Mouse (Mus musculus): ENCODE data around the gene Asxl1. TPM values are rescaled to one million over a fixed set of nuclear protein-coding genes. Genes with fewer than 3 reads are reported as not detected.

Gene Asxl1
- polyA plus RNA-seq, 1 experiment from 2014 or later = 14.2 TPM

DNA sequence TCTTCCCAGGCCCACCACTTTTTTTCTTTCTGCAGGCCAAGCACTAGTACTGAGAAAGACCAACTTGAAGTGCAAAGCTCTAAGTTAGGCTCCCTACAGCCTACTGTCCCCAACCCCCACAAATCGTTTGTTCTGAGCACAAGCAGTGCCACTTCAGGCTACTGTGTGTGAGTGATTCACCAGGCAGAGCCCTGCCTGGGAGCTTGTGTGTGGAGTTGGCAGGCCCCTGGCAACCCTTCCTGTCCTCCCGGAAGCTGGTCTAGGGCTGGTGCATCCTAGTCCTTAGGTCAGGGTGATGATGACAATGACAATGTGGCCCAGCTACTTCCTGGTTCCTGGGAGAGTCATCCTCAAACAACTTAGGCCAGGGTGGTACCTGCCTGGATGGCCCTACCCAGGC, 82.9 kb downstream of the Asxl1 start:
- Histone ChIP-seq H3K36me3 (replicated peaks; ENCODE audit: control insufficient read depth, insufficient read depth) (peaks cover 70% of the 10 kb centered on the region), H3K9ac (no peak overlapping the region), H3K4me3 (replicated peaks; ENCODE audit: low read length) (no peak overlapping the region), H3K4me2 (replicated peaks) (no peak overlapping the region), H3K27ac (no peak overlapping the region), H3K9me3 (ENCODE audit: control insufficient read depth, low read length) (no peaks in the 10 kb centered on the region), H3K27me3 (ENCODE audit: control insufficient read depth, insufficient read depth, low read length) (no peaks in the 10 kb centered on the region), H3K4me1 (replicated peaks; ENCODE audit: control insufficient read depth, insufficient read depth, low read length) (peaks cover 28% of the 10 kb centered on the region)
- no peak for DNase-seq (ENCODE audit: low spot score)
- 75% methylated on average over 2 of the region's 2 CpGs for WGBS
- no peak for ATAC-seq (ENCODE audit: low FRiP score)

DNA sequence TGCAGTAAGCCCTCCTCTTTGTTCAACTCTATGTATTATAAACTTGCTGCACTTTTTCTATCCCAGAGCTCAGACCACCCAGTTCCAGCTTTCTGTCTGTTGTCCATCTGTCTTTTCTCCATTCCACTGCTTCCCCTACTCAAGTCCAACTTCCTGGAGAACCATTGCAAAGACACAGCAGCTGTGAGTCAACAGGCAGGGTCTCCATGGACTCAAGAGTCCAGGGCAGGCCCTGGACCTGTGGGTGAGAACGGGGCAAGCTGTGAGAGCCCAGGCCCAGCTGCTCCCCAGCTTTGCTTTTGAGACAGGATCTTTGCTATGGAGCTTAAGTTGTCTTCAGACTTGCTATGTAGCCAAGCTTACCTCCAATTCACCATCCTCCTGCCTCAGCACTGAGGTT, 84.9 kb downstream of the Asxl1 start:
- H3K9me3 ChIP-seq (ENCODE audit: control insufficient read depth, low read length) = no peaks in the 10 kb centered on the region
- peaks cover 37% of the 10 kb centered on the region for H3K4me1 ChIP-seq (replicated peaks; ENCODE audit: control insufficient read depth, insufficient read depth, low read length)
- ATAC-seq (ENCODE audit: low FRiP score) (no peak), DNase-seq (ENCODE audit: low spot score) (no peak)
- no peaks in the 10 kb centered on the region for H3K27me3 ChIP-seq (ENCODE audit: control insufficient read depth, insufficient read depth, low read length)
- H3K4me2 ChIP-seq (replicated peaks) = no peak overlapping the region
- WGBS = 100% methylated on average over 1 of the region's 1 CpGs
- H3K36me3 ChIP-seq (replicated peaks; ENCODE audit: control insufficient read depth, insufficient read depth) = peaks cover 67% of the 10 kb centered on the region
- no peak overlapping the region for H3K9ac ChIP-seq
- H3K4me3 ChIP-seq (replicated peaks; ENCODE audit: low read length) = no peak overlapping the region
- H3K27ac ChIP-seq = no peak overlapping the region

DNA sequence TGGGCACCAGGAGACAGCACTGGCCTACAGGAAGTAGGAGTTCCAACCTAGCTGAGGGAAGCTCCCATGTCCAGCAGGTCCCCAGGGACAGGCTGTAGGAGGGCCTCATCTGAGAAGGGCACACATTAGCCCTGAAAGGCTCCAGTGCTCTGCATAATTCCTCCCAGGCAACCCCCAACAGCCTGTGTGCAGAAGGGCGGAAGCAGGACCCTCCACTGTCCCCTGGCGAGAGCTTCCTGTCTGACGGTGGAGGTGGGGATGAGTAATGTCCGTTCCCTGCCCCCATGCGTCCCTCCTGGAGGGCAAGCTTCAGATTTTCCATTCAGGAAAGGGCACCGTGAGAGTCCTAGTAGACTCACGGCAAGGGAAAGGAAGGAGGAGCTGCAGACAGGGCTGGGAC, 86.9 kb downstream of the Asxl1 start:
- ATAC-seq (ENCODE audit: low FRiP score) = no peak
- no peak overlapping the region for H3K27ac ChIP-seq
- H3K9me3 ChIP-seq (ENCODE audit: control insufficient read depth, low read length) = no peaks in the 10 kb centered on the region
- no peak overlapping the region for H3K4me2 ChIP-seq (replicated peaks)
- H3K36me3 ChIP-seq (replicated peaks; ENCODE audit: control insufficient read depth, insufficient read depth) = peaks cover 69% of the 10 kb centered on the region
- H3K4me1 ChIP-seq (replicated peaks; ENCODE audit: control insufficient read depth, insufficient read depth, low read length) = peaks cover 42% of the 10 kb centered on the region
- no peak overlapping the region for H3K9ac ChIP-seq
- DNase-seq (ENCODE audit: low spot score) = no peak
- H3K4me3 ChIP-seq (replicated peaks; ENCODE audit: low read length) = no peak overlapping the region
- WGBS = 30% methylated on average over 7 of the region's 7 CpGs
- H3K27me3 ChIP-seq (ENCODE audit: control insufficient read depth, insufficient read depth, low read length) = no peaks in the 10 kb centered on the region

DNA sequence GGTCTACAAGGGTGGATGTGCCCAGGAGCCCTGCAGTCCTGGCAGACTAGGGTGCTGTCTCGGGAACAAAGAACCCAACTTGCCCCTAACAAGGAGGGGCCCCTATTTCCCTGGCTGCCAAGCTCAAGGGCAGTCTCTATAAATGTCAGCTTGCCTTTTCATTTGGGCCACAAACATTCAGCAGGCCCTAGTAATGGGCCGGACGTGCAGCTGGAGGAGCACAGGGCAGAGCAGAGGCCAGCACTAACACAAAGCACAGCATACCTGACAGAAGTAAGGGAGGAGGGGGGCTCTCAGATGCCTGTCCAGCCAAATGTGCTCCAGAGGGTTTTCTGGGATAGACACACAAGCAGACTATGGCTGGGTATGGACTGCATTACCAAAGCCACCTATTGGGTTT, 88.2 kb downstream of the Asxl1 start:
- H3K27ac ChIP-seq = no peak overlapping the region
- peaks cover 60% of the 10 kb centered on the region for H3K36me3 ChIP-seq (replicated peaks; ENCODE audit: control insufficient read depth, insufficient read depth)
- DNase-seq (ENCODE audit: low spot score) (no peak), ATAC-seq (ENCODE audit: low FRiP score) (no peak)
- no peaks in the 10 kb centered on the region for H3K27me3 ChIP-seq (ENCODE audit: control insufficient read depth, insufficient read depth, low read length)
- WGBS = 43% methylated on average over 3 of the region's 3 CpGs
- no peak overlapping the region for H3K4me2 ChIP-seq (replicated peaks)
- H3K4me3 ChIP-seq (replicated peaks; ENCODE audit: low read length) = no peak overlapping the region
- H3K9ac ChIP-seq = no peak overlapping the region
- no peaks in the 10 kb centered on the region for H3K9me3 ChIP-seq (ENCODE audit: control insufficient read depth, low read length)
- H3K4me1 ChIP-seq (replicated peaks; ENCODE audit: control insufficient read depth, insufficient read depth, low read length) = peaks cover 56% of the 10 kb centered on the region

DNA sequence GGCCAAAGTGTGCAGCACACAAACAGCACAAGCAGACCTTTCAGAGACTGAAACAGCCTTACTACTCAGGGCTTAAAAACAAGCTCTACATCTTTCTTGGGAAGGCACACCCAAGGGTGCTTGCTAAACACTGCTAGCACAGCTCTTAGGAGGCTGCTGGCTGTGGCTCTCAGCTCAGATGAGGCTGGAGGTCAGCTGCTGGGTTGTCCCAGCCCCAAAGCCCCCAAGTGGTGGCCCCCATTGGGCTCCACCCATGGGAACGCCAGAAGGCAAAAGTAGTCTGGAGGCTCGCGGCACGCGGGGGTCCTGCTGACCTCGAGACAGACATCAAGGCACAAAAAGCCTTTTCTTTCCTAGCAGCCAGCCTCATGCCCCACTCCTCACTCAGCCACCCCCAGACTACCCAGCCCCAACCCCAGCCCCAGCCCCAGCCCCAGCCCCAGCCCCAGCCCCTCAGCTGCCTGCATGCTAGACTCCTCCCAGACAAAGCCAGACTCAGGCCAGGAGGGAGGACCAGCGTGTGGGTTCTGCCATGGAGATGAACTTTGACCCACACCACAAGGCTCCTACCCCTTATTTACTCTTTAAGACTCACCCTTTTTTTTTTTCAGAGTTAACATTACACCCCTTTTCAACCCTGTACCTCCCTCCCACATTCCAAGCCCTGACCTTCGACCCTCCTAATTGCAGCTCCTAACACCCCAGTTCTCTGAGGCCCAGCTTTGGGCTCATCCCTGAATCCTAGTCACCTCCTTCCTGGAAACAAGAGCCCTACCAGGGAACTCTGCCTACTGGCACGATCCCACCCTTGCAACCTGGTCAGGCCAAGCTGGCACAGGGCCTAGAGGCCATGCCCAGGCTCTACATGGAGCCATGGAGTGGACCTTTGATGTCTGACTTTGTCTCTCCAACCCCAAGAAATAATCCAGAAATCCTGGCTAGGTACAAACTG, 89.5 kb downstream of the Asxl1 start:
- no peak overlapping the region for H3K4me3 ChIP-seq (replicated peaks; ENCODE audit: low read length)
- WGBS = 7% methylated on average over 9 of the region's 9 CpGs
- ATAC-seq (ENCODE audit: low FRiP score) (no peak; the same call in 1 of the 2 replicates), DNase-seq (ENCODE audit: low spot score) (no peak)
- no peak overlapping the region for H3K9ac ChIP-seq
- H3K36me3 ChIP-seq (replicated peaks; ENCODE audit: control insufficient read depth, insufficient read depth) = peaks cover 47% of the 10 kb centered on the region
- no peaks in the 10 kb centered on the region for H3K9me3 ChIP-seq (ENCODE audit: control insufficient read depth, low read length)
- H3K27me3 ChIP-seq (ENCODE audit: control insufficient read depth, insufficient read depth, low read length) = no peaks in the 10 kb centered on the region
- H3K27ac ChIP-seq = 0 out of 2 replicates have a peak overlapping the region, but pooled peaks have one; percentile 17
- H3K4me2 ChIP-seq (replicated peaks) = no peak overlapping the region
- peaks cover 62% of the 10 kb centered on the region for H3K4me1 ChIP-seq (replicated peaks; ENCODE audit: control insufficient read depth, insufficient read depth, low read length)

GRCm38 (mm10) chr2:153436641-153437305, 91.1 kb downstream of the Asxl1 start:
- no peak overlapping the region for H3K9ac ChIP-seq
- no peak for ATAC-seq (ENCODE audit: low FRiP score)
- DNase-seq (ENCODE audit: low spot score) = peak; percentile 32

GRCm38 (mm10) chr2:153437306-153437659, 91.7 kb downstream of the Asxl1 start:
- Histone ChIP-seq H3K27ac (peak overlapping the region; percentile 38), H3K9ac (no peak overlapping the region), H3K36me3 (replicated peaks; ENCODE audit: control insufficient read depth, insufficient read depth) (peaks cover 29% of the 10 kb centered on the region), H3K4me1 (replicated peaks; ENCODE audit: control insufficient read depth, insufficient read depth, low read length) (peaks cover 83% of the 10 kb centered on the region), H3K4me3 (replicated peaks; ENCODE audit: low read length) (no peak overlapping the region), H3K4me2 (replicated peaks) (peak overlapping the region; percentile 8; the same call in 1 of the 2 replicates), H3K27me3 (ENCODE audit: control insufficient read depth, insufficient read depth, low read length) (no peaks in the 10 kb centered on the region), H3K9me3 (ENCODE audit: control insufficient read depth, low read length) (no peaks in the 10 kb centered on the region)
- WGBS = 33% methylated on average over 2 of the region's 2 CpGs
- no peak for ATAC-seq (ENCODE audit: low FRiP score)
- no peak for DNase-seq (ENCODE audit: low spot score)

More at GRCm38 (mm10) chr2:153436641-153437305, 91.1 kb downstream of the Asxl1 start:
- Histone ChIP-seq H3K4me2 (replicated peaks) (no peak overlapping the region), H3K27ac (peak overlapping the region; percentile 38), H3K4me1 (replicated peaks; ENCODE audit: control insufficient read depth, insufficient read depth, low read length) (peaks cover 78% of the 10 kb centered on the region), H3K36me3 (replicated peaks; ENCODE audit: control insufficient read depth, insufficient read depth) (peaks cover 34% of the 10 kb centered on the region), H3K4me3 (replicated peaks; ENCODE audit: low read length) (no peak overlapping the region), H3K27me3 (ENCODE audit: control insufficient read depth, insufficient read depth, low read length) (no peaks in the 10 kb centered on the region), H3K9me3 (ENCODE audit: control insufficient read depth, low read length) (no peaks in the 10 kb centered on the region)
- WGBS = 39% methylated on average over 6 of the region's 6 CpGs

DNA sequence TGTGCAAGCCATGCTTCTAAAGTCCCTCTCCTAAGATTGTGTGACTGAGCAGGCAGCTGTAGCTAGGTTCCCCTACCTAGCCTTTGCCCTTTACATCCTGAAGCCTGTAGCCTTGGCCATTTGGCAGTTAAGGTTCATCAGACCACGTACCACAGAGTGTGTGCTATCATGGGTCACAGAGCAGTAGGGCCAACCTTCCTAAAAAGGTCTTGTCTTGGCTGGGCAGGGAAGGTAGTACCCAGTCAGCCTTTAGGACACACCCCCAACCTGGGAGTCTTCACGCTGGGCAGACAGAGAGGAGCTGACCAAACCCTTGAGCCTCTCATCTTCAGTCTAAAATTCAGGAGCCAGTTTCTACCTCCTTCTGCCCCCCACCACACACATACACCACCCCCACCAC, 95.1 kb downstream of the Asxl1 start:
- Histone ChIP-seq H3K4me3 (replicated peaks; ENCODE audit: low read length) (no peak overlapping the region), H3K36me3 (replicated peaks; ENCODE audit: control insufficient read depth, insufficient read depth) (peaks cover 7% of the 10 kb centered on the region), H3K27me3 (ENCODE audit: control insufficient read depth, insufficient read depth, low read length) (no peaks in the 10 kb centered on the region), H3K9me3 (ENCODE audit: control insufficient read depth, low read length) (no peaks in the 10 kb centered on the region), H3K9ac (no peak overlapping the region), H3K4me1 (replicated peaks; ENCODE audit: control insufficient read depth, insufficient read depth, low read length) (peaks cover 69% of the 10 kb centered on the region), H3K27ac (no peak overlapping the region), H3K4me2 (replicated peaks) (0 out of 2 replicates have a peak overlapping the region, but pooled peaks have one; percentile 11)
- ATAC-seq (ENCODE audit: low FRiP score) (no peak), DNase-seq (ENCODE audit: low spot score) (no peak)
- 69% methylated on average over 2 of the region's 2 CpGs for WGBS

DNA sequence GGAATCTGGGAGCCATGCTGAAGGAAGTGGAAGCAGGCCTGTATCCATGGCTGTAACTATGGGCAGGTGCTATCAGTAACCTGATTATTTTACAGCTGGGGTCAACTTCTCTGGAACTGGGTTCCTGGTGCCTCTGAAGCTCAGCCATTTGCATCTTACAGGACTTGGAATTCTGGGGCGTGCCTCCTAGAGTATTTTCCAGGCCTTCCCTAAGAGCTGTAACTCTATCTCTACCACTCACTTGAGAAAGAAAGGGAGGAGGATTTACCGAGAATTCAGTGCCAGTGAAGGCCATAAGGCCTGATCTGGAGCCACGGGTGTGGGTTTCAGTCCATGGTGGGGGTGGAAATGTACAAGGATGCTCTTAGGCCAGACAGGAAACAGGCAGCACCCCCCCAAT, 95.6 kb downstream of the Asxl1 start:
- DNase-seq (ENCODE audit: low spot score) (no peak), ATAC-seq (ENCODE audit: low FRiP score) (no peak)
- H3K36me3 ChIP-seq (replicated peaks; ENCODE audit: control insufficient read depth, insufficient read depth) = peaks cover 2% of the 10 kb centered on the region
- no peak overlapping the region for H3K4me3 ChIP-seq (replicated peaks; ENCODE audit: low read length)
- WGBS = 41% methylated on average over 3 of the region's 3 CpGs
- H3K9ac ChIP-seq = peak overlapping the region; percentile 94
- no peak overlapping the region for H3K27ac ChIP-seq
- H3K4me2 ChIP-seq (replicated peaks) = peak overlapping the region; percentile 88
- no peaks in the 10 kb centered on the region for H3K27me3 ChIP-seq (ENCODE audit: control insufficient read depth, insufficient read depth, low read length)
- H3K9me3 ChIP-seq (ENCODE audit: control insufficient read depth, low read length) = no peaks in the 10 kb centered on the region
- H3K4me1 ChIP-seq (replicated peaks; ENCODE audit: control insufficient read depth, insufficient read depth, low read length) = peaks cover 67% of the 10 kb centered on the region
